Mouse (Mus musculus) layer of hippocampus, postnatal 36 days (tissue): Measurements from ENCODE around the gene Cdnf. TPM values are rescaled to one million over a fixed set of nuclear protein-coding genes. Genes with fewer than 3 reads are reported as not detected.

Source experiments
- DNase-seq, 2 experiments: peaks; one replicate each; pipeline ENCODE4 v3.0.0; 2022
- total RNA-seq, 2 experiments: library from RNA; stranded (reverse); gene quantifications; 2 replicates each; pipeline ENCODE4 v1.2.3; 2021

Cdnf gene
- total RNA-seq, result 1 to 10 TPM in 1 of 2 experiments, under 1 TPM in 1; 0.70 to 1.8 TPM

DNA sequence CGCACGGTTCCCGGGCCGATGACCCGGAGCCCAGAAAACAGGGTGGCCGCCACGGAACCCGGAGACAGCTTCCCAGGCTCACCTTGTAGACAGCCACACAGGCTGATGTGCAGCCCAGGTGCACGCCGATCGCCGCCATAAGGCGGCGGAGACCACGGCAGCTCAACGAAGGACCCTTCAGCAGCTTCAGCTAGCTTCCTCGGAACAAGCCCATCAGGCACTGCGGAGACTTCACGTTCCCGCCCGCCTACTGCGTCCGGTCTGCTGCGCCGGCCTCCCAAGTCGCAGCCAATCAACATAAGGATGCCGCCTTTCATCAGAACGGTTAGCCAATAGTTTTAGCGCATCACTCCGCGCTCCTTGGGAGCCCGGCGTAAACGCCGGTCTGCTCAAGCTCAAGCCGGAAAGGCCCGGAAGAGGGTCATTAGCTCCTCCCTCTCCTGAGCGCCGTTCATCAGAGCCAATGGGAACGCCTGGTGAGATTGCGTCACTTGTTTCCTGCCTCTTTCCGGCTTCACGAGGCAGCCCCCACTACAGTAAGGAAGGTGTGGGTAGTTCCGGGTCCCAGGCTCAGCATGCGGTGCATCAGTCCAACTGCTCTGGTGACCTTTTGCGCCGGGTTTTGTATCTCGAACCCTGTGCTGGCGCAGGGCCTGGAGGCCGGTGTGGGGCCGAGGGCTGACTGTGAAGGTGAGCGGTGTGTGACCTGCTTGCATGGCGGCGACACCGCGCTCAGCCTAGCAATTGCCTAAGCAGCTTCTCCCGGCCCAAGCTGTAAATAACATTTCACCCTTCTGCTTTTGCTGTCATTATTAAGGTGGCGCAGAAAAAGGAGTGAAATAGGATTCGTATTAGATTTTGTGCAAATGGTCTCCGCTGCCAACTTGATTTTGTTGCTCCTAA lies at the start of gene Cdnf, which contains the start of the genes Gm45902 and Hspa14:
Cdnf (plus strand) TSS at position 479 of the 903 bp plus-strand sequence.
Gm45902 (minus strand) TSS at position 239 of the 903 bp plus-strand sequence.
Hspa14 (minus strand) TSS at position 263 of the 903 bp plus-strand sequence.
- DNase-seq, result peak; percentile 93 to 97

DNA sequence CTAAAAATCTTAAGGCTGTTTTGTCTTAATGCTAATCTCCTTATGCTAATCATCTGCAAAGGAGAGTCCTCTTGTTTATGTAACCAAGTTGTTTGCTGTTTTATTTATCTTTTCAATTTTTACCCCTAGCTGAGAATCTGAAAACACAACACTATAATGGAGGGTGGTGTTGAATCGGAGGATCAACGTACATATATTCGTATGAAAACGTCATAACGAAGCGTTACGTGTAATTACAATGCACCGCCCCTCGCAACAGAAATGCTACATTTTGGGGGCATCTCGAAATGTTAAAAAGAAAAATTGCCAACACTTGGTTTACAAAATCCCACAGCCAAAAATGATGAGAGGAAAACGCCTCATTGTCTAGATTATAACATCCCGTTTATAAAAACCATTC lies 38.9 kb upstream of the Cdnf start:
- DNase-seq, result no peak

DNA sequence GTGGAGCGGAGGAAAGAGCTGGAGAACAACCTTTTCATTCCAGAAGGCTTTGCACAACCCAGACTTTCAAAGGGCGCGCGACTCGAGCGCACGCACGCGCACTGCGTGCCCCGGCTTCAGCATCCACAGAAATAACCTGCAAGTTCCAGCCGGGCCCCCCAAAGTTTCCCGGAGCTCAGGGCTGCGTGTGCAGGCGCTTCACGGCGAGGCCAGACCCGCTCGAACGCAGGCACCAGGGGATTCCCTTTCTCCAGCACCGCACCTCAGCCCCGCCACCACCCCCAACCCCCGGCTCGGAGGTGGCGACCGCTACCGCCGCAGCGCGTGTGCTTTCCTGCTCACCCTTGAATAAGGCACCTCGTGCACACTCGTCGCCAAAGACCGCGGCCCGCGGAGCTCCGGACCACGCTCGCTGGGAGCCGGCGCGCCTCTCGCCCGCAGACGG lies 38.4 kb upstream of the Cdnf start:
- peak; percentile 54 to 64 for DNase-seq

DNA sequence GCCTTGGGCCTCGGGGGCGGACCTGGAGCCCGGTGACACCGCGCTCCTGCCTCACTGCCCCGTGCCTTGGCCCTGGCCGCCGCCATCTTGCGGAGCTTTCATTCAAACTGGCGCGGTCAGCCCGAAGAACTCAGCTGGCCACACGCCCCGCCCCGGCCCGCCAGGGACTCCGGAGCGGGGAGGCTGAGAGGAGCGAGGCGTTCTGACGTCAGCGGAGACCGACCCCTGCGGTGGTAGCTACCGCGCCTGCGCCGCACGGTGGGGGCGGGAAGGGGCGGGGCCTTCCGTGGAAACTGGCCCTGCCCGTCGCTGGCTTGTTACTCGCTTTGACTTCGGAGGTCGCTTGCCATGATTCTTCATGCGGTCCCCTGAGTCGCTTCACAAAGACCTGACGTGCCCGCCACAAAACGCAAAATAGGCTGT lies 38.0 kb upstream of the Cdnf start, which contains the start of gene Suv39h2:
Suv39h2 (minus strand) TSS at position 171 of the 423 bp plus-strand sequence.
- peak; percentile 96 for DNase-seq

- DNase-seq, result no peak
Observed at GRCm38 (mm10) chr2:3475746-3476251, 37.0 kb upstream of the Cdnf start.

DNA sequence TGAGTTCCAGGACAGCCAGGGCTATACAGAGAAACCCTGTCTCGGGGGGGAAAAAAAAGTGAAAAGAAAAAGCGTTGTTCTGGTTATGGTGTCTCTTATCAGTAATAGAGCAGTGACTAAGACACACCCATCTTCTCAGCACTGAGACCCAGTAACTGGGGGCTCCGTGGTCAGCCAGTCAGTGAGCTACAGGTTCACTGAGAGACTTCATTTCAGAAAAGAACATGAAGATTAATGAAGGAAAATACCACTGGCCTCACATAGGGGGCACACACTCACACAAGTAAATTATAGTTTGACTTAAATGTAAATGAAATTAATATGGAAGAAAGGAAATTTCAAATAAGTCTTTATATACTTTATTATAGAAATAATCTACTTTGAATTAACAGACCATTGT lies 32.6 kb upstream of the Cdnf start:
- DNase-seq, result no peak

- no peak for DNase-seq
Observed at GRCm38 (mm10) chr2:3489816-3490215, 23.0 kb upstream of the Cdnf start.

DNA sequence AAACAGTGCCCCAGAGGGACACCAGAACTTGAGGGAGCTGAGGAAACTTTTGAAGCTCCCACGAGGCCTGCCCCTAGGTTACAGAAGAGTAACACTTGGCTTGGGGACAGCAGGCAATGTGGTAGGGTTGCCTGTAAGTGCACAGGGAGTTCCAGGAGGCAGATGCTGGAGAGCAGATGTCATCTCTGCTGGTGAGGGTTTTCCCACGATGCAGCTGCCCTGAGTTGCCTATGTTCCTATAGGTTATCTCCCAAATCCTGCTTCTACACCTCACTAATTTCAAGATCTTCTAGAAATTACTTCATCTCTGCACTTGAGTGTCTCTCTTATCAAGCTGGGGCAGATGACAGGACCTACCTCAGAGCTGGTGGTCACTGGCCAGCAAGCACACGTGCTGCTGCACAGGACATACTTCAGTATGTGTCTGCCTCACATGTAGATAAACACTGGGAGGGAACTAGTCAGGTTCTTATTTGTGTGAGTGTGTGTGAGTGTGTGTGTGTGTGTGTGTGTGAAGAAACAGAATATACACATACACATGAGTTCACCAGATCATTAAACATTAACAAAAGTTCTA lies 18.9 kb upstream of the Cdnf start:
- DNase-seq, result no peak

- DNase-seq, result no peak
Observed at GRCm38 (mm10) chr2:3499543-3499942, 13.3 kb upstream of the Cdnf start.

GRCm38 (mm10) chr2:3500886-3501285 lies 11.9 kb upstream of the Cdnf start:
- DNase-seq, result no peak

DNA sequence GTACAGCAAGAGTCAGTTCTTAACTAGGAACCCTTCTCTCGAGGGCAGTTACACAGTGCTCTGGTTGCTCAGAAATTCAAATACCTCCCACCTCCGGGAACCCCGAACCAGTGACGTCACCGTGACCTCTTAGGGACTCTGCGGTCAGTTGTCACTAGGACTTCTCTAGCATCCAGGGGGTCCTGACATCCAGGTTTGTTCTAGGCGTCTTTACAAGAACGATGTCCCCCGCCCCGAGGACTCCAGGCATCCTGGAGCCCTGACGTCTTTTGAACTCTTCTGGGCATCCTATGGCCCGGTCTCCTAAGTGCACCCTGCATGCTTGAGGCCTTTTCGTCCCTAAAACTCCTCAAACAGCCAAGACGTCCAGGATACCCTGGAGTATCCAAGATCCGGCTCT lies 754 bp upstream of the Cdnf start:
- DNase-seq, result peak in 1 of 2 experiments; percentile 4

GRCm38 (mm10) chr2:3522558-3522957 lies 9.7 kb downstream of the Cdnf start:
- DNase-seq, result no peak

DNA sequence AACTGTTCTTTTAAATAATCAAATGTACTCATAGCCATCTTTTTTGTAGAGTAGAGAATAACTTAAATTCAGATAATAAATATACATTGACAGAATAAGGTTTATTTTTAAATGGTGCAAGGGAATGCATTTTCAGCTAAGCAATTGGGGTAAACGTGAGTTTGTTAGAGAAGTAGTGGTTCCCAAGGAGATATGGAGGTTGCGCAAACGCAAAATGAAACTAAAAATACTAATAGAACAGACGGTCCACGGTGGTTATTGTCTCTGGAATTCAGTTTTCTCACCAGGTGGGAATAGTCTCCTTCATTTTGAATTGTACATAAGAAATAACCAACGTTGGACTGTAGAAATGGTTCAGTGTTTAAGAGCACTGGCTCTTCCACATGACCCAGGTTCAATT lies 13.5 kb downstream of the Cdnf start:
- no peak for DNase-seq

- DNase-seq, result no peak
Observed at GRCm38 (mm10) chr2:3541307-3542079, 28.7 kb downstream of the Cdnf start.

GRCm38 (mm10) chr2:3546055-3546454 lies 33.2 kb downstream of the Cdnf start:
- no peak for DNase-seq

GRCm38 (mm10) chr2:3546588-3546987 lies 33.8 kb downstream of the Cdnf start:
- DNase-seq, result peak; percentile 42 to 52

DNA sequence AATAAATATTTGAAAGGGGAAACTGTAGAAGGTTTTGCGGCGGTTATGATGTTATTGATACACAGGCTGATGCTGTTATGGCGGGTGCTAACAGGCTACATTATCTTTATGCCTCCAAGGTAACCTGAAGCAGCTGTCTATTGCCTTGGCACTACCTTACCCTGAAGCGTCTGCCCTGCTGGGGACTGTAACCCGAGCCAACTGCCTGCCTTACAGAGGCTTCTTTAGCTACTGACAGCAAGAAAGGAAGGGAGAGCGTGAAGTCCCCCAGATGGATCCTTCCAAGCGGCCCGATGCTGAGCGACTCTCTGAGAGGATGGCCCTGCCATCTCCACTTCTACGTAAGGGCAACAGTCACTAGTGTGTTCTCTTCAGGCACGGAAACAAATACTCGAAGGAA lies 57.4 kb downstream of the Cdnf start, which contains the start of gene Fam107b:
Fam107b (plus strand) TSS at position 303 of the 400 bp plus-strand sequence.
- no peak for DNase-seq

DNA sequence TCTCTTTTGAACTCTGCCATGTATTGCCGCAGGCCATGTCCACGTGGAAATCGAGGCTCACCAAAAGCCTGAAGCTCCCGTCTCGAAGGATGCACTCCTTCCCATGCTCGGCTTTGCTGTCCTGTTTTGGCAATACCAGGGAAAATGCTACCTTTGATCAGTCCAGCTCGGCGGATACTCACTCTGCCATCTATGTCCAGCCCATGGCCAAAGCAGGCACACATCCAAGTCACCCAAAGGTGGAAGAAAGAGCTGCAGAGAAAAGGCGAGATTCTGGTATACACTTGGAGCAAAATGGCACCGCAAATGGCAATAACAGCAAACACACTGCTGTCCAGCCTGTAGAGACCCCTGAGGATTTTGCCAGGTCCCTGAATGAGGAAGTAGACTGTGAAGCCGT lies 57.8 kb downstream of the Cdnf start:
- no peak for DNase-seq

GRCm38 (mm10) chr2:3573883-3574282 lies 61.1 kb downstream of the Cdnf start:
- no peak for DNase-seq

- DNase-seq, result peak; percentile 25 to 27
Observed at GRCm38 (mm10) chr2:3575140-3575539, 62.3 kb downstream of the Cdnf start.
